Mouse (Mus musculus) liver (tissue): ENCODE measurements around the gene Naxd.
"Not testable (repeated sequence)": the region's sequence is repeated elsewhere in the genome, so short reads cannot be mapped to it uniquely, and the experiment has no call there.

Source experiments
- DNase-seq: peaks from one replicate; pipeline ENCODE4 v3.0.0-alpha.2; 2020; ENCODE audit warnings: mixed read lengths

Gene Naxd

DNA sequence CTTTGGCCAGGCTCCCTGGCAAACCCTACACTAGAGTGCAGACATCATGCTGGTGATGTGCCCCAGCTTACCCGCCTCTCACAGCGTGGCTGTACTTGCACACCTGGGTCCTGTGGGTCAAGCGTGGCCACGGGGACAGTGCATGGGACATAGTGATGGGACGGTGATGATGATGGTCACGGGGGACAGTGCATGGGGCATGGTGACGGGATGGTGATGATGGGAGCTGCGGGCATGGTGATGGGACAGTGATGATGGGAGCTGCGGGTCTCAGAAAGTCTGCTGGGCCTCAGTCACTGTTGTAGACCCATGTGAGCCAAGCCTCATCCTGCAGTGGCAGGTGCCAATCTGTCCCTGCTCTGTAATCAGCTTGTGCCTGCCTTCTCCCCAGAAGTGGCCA is 19.0 kb downstream of the Naxd start:
- DNase-seq: no peak

DNA sequence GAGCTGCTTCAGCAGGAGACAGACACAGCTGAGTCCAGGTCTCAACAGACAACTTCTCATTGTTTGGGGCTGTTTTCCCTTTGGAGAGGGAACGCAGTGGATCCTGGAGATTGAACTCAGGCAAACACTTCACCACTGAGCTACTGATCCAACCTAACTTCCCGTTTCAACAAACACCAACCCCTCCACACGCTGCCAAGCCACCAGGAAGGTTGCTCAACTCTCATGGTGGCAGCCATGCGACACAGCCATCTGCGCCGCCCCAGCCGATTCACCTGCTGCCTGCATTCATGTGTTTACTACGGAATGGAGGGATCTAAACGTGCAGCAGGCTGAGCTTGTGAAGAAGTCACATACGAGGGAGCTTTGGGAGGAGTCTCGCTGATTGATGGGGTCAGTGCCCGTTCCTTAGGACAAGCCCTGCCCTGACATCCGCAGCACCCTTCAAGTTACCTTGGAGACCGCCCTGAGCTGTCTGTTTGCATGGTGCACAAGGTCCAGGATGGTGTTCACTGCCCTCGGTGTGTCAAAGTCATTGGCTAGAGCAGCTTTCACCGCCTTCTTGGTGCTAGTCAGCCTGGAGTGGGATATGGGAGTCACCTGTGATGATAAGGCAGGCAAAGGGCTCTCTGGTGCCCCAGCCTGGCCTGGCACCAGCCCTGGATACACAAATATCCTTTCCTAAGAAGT is 20.2 kb downstream of the Naxd start:
- no peak for DNase-seq

DNA sequence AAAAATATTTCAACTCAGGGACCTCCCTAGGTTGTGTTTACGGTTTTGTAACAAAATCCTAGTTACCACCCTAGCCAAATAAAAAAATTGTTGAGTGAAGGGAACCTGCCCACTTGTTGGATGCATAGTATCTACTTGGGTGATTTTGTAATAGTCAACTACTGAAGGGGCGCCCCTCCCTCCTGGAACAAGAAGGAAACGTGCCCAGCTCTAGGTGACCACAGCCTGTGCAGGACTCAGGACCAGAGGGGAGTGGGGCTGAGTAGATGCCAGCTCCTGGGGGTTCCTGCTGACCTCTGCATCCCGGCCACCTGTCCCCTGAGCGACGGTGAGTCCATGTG is 20.7 kb downstream of the Naxd start:
- no peak for DNase-seq

GRCm38 (mm10) chr8:11518676-11519075 is 21.4 kb downstream of the Naxd start:
- DNase-seq: no peak

GRCm38 (mm10) chr8:11523331-11523730 is 26.0 kb downstream of the Naxd start:
- DNase-seq: no peak

DNA sequence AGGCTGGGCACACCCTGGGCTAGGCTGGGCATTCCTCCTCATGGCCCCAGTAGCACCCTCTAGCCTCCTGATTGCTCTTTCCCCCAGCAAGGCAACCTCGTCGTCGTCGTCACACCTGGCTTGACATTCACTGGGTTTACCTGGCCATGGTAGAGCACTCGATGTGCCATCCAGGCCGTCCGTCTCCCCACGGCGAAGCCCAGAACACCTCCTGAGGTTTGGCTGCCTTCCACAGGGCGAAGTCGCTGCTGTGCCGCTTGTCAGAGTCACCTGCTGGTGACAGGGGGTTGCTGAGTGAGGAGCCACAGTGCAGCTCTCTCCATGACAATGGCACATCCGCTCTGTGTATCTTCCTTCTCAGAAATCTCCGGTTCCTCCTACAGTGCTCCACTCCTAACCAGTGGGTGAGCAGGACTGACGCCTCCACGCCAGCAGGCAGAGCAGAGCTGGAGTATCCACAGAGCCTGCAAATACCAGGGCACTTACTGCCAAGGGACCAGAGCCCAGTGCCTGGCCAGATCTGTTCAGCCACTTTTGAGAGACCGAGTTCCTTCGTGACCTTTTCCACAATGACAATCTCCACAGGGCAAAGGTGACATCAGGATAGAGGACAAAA is 33.0 kb downstream of the Naxd start:
- no peak for DNase-seq

DNA sequence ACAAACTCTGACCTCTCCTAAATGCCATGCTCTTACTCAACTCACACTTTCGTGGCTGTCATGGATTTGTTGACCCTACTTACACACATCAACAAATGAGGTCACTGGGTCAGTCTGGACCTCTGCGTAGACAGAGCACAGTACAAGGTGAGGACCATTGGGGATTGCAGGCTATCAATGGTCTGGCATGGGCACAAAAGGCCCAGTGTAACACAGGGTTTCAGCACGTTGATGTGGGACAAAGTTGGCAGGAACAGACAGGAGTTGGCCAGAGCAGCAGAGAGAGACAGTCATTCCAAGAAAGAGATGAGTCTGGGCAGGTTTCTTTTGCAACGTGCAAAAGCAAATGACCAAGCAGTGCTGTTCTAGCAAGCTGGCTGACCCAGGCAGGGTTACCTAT is 33.5 kb downstream of the Naxd start:
- DNase-seq: no peak

GRCm38 (mm10) chr8:11534494-11534893 is 37.2 kb downstream of the Naxd start:
- no peak for DNase-seq

DNA sequence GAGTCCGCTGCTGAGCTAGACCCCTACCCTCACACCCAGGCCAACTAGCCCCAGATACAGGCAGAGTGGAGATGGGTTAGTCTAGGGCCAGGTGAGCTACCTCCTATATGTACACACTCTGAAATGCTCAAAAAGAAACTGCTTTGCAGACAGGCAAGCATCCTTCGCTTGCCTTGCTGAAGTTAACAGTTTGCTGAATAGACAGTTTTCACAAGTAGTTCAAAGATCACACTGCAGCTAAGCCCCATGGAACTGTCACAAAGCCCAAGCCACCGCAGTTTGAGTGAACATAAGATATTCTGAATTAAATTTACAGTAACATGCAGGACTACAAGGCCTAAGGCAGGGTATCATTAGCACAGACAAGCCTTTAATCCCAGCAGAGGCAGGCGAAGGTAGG is 41.7 kb downstream of the Naxd start:
- no peak for DNase-seq

- no peak for DNase-seq
Measured at GRCm38 (mm10) chr8:11540182-11540581, 42.9 kb downstream of the Naxd start.

GRCm38 (mm10) chr8:11542031-11542430 is 44.7 kb downstream of the Naxd start:
- no peak for DNase-seq

GRCm38 (mm10) chr8:11542866-11543265 is 45.6 kb downstream of the Naxd start:
- DNase-seq: no peak

GRCm38 (mm10) chr8:11544386-11544785 is 47.1 kb downstream of the Naxd start:
- DNase-seq: peak; percentile 75

- no peak for DNase-seq
Measured at GRCm38 (mm10) chr8:11547063-11547462, 49.8 kb downstream of the Naxd start.

GRCm38 (mm10) chr8:11549706-11550105 is 52.4 kb downstream of the Naxd start:
- DNase-seq: peak; percentile 78

DNA sequence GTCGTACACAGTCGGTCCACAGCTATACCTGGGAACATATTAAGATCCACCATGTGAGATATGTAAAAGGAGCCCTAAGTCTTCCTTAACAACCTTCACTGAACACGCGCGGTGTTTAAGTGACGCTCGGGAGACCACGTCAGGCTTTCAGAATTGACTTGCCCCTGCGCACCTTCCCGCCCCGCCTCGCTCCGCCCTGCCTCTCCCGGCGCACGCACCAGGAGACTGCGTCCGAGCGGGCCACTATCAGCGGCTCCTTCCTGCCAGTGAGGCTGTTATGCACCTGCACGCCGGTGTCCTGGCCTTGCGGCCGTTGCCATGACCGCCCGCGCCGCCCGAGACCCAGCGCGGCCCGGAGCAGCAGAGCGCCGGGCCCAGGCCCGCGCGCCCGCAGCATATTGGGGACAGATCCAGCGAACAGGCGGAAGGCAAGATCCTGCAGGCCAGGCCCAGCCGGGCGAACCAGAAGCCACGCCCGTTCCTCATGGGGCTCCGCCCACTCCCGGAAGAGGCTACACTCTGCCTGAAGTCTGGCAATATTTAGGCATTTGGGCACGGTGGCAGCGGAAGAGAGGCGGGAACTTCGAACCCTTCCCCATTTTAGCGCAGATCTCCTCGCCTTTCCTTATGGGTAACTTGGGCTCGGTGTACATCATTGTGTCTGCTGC is 53.1 kb downstream of the Naxd start, which contains the start of gene Cars2:
TSS of gene Cars2 (minus strand) at position 503 of the 668 bp plus-strand sequence.
- peak; percentile 95 for DNase-seq

- DNase-seq: not testable (repeated sequence)
Measured at GRCm38 (mm10) chr8:11551497-11551896, 54.2 kb downstream of the Naxd start.

- no peak for DNase-seq
Measured at GRCm38 (mm10) chr8:11552390-11552789, 55.1 kb downstream of the Naxd start.

- DNase-seq: peak; percentile 96
Measured at GRCm38 (mm10) chr8:11554799-11555719, 57.8 kb downstream of the Naxd start, which contains the start of gene Ing1. Ing1 (plus strand) TSS chr8:11555571.

GRCm38 (mm10) chr8:11555720-11556591 is 58.6 kb downstream of the Naxd start:
- DNase-seq: peak; percentile 99

GRCm38 (mm10) chr8:11556691-11557423 is 59.6 kb downstream of the Naxd start:
- peak; percentile 54 for DNase-seq
